Mouse (Mus musculus) limb, embryonic 15.5 days (tissue): ENCODE data around the gene Cenpu. TPM values are rescaled to one million over a fixed set of nuclear protein-coding genes. Genes with fewer than 3 reads are reported as not detected.

Source experiments
- ATAC-seq: fragments of 200-750 bp; cut with Nextera tagmentation; 2 replicates; pipeline ENCODE4 v1.8.0; 2017; ENCODE audit warnings: low read depth, moderate TSS enrichment; ENCODE audit not compliant: insufficient number of reproducible peaks, low FRiP score, low TSS enrichment
- H3K27ac ChIP-seq: fragments of 300-500 bp; sonication (generic); 2 replicates; pipeline ENCODE4 v1.5.1; 2015; ENCODE audit warnings: moderate library complexity, mild to moderate bottlenecking, inconsistent platforms
- H3K27me3 ChIP-seq: fragments of 300-500 bp; sonication (generic); 2 replicates; pipeline ENCODE4 v1.6.1; 2015; ENCODE audit warnings: inconsistent platforms
- H3K36me3 ChIP-seq: fragments of 300-500 bp; sonication (generic); 2 replicates; pipeline ENCODE4 v1.6.1; 2015; ENCODE audit warnings: inconsistent platforms
- H3K4me1 ChIP-seq: fragments of 300-500 bp; sonication (generic); 2 replicates; pipeline ENCODE4 v1.6.1; 2015; ENCODE audit warnings: inconsistent platforms
- H3K4me2 ChIP-seq: fragments of 300-500 bp; sonication (generic); 2 replicates; pipeline ENCODE4 v1.6.1; 2015; ENCODE audit warnings: mild to moderate bottlenecking, inconsistent platforms
- H3K4me3 ChIP-seq: fragments of 300-500 bp; sonication (generic); 2 replicates; pipeline ENCODE4 v1.5.1; 2015; ENCODE audit warnings: mild to moderate bottlenecking, inconsistent platforms
- H3K9ac ChIP-seq: fragments of 300-500 bp; sonication (generic); 2 replicates; pipeline ENCODE4 v1.6.1; 2015; ENCODE audit warnings: inconsistent platforms
- H3K9me3 ChIP-seq: fragments of 300-500 bp; sonication (generic); 2 replicates; pipeline ENCODE4 v1.6.1; 2016; ENCODE audit warnings: inconsistent platforms
- WGBS: fragments of 180-500 bp; shearing (Covaris S2); methylation state at CpG from one replicate; pipeline ENCODE4 v1.1.7; 2015; 5-methylcytosine and 5-hydroxymethylcytosine counted together
- polyA plus RNA-seq: library from polyadenylated mRNA; unstranded; fragments of >200 nt; fragmentation: Nextera tagmentation; extraction: Ambion mirVana; gene quantifications from 2 replicates; pipeline ENCODE4 v1.2.1, GENCODE M21; 2015

The Cenpu gene
- polyA plus RNA-seq, 1 experiment from 2014 or later: 10.2 TPM

- H3K27ac ChIP-seq: no peak overlapping the region
- no peak overlapping the region for H3K4me3 ChIP-seq
- H3K36me3 ChIP-seq: peaks cover 10% of the 10 kb centered on the region; the same call in 1 of the 2 replicates
- 0 out of 2 replicates have a peak, but pooled peaks cover 4% of the 10 kb centered on the region for H3K4me1 ChIP-seq
- H3K9me3 ChIP-seq: no peaks in the 10 kb centered on the region
- H3K27me3 ChIP-seq: no peaks in the 10 kb centered on the region
- 89% methylated on average over 8 of the region's 8 CpGs for WGBS
- no peak for ATAC-seq
- H3K9ac ChIP-seq: no peak overlapping the region
- no peak overlapping the region for H3K4me2 ChIP-seq
Measured at GRCm38 (mm10) chr8:46526098-46526497, 25.7 kb upstream of the Cenpu start.

- H3K4me2 ChIP-seq: no peak overlapping the region
- peaks cover 14% of the 10 kb centered on the region; the same call in 1 of the 2 replicates for H3K36me3 ChIP-seq
- no peak for ATAC-seq
- H3K9ac ChIP-seq: no peak overlapping the region
- H3K27me3 ChIP-seq: no peaks in the 10 kb centered on the region
- H3K4me3 ChIP-seq: no peak overlapping the region
- 58% methylated on average over 10 of the region's 10 CpGs for WGBS
- no peaks in the 10 kb centered on the region for H3K9me3 ChIP-seq
- no peak overlapping the region for H3K27ac ChIP-seq
- 0 out of 2 replicates have a peak, but pooled peaks cover 4% of the 10 kb centered on the region for H3K4me1 ChIP-seq
Measured at GRCm38 (mm10) chr8:46526821-46527220, 25.0 kb upstream of the Cenpu start.

- Histone ChIP-seq H3K27ac (no peak overlapping the region), H3K9me3 (no peaks in the 10 kb centered on the region), H3K36me3 (peaks cover 25% of the 10 kb centered on the region), H3K27me3 (no peaks in the 10 kb centered on the region), H3K4me3 (no peak overlapping the region), H3K4me1 (0 out of 2 replicates have a peak, but pooled peaks cover 4% of the 10 kb centered on the region), H3K4me2 (no peak overlapping the region), H3K9ac (no peak overlapping the region)
- ATAC-seq: no peak
- WGBS: 75% methylated on average over 4 of the region's 4 CpGs
Measured at GRCm38 (mm10) chr8:46529508-46529907, 22.3 kb upstream of the Cenpu start.

GRCm38 (mm10) chr8:46530541-46530940, 21.3 kb upstream of the Cenpu start:
- Histone ChIP-seq H3K9ac (no peak overlapping the region), H3K36me3 (peaks cover 30% of the 10 kb centered on the region), H3K4me3 (no peak overlapping the region), H3K9me3 (no peaks in the 10 kb centered on the region), H3K27me3 (no peaks in the 10 kb centered on the region), H3K4me1 (0 out of 2 replicates have a peak, but pooled peaks cover 4% of the 10 kb centered on the region), H3K4me2 (no peak overlapping the region), H3K27ac (no peak overlapping the region)
- no peak for ATAC-seq
- 28% methylated on average over 4 of the region's 4 CpGs for WGBS

GRCm38 (mm10) chr8:46533926-46534325, 17.9 kb upstream of the Cenpu start:
- Histone ChIP-seq H3K9ac (no peak overlapping the region), H3K36me3 (peaks cover 25% of the 10 kb centered on the region), H3K9me3 (no peaks in the 10 kb centered on the region), H3K4me1 (no peaks in the 10 kb centered on the region), H3K4me2 (no peak overlapping the region), H3K4me3 (no peak overlapping the region), H3K27me3 (no peaks in the 10 kb centered on the region), H3K27ac (no peak overlapping the region)
- 81% methylated on average over 7 of the region's 7 CpGs for WGBS
- no peak for ATAC-seq

- 28% methylated on average over 5 of the region's 5 CpGs for WGBS
- H3K9me3 ChIP-seq: no peaks in the 10 kb centered on the region
- peak; percentile 45; the same call in 1 of the 2 replicates for ATAC-seq
- H3K4me3 ChIP-seq: no peak overlapping the region
- no peak overlapping the region for H3K9ac ChIP-seq
- H3K36me3 ChIP-seq: peaks cover 3% of the 10 kb centered on the region; the same call in 1 of the 2 replicates
- no peaks in the 10 kb centered on the region for H3K27me3 ChIP-seq
- H3K4me2 ChIP-seq: no peak overlapping the region
- H3K4me1 ChIP-seq: peaks cover 17% of the 10 kb centered on the region
- H3K27ac ChIP-seq: peak overlapping the region; percentile 67
Measured at GRCm38 (mm10) chr8:46539701-46540100, 12.1 kb upstream of the Cenpu start.

GRCm38 (mm10) chr8:46543191-46543590, 8.6 kb upstream of the Cenpu start:
- Histone ChIP-seq H3K9ac (no peak overlapping the region), H3K9me3 (no peaks in the 10 kb centered on the region), H3K4me1 (peaks cover 20% of the 10 kb centered on the region), H3K27ac (no peak overlapping the region), H3K27me3 (no peaks in the 10 kb centered on the region), H3K36me3 (no peaks in the 10 kb centered on the region), H3K4me2 (no peak overlapping the region), H3K4me3 (no peak overlapping the region)
- ATAC-seq: no peak
- WGBS: 52% methylated on average over 7 of the region's 7 CpGs

GRCm38 (mm10) chr8:46543662-46544061, 8.2 kb upstream of the Cenpu start:
- H3K4me2 ChIP-seq: no peak overlapping the region
- no peak overlapping the region for H3K27ac ChIP-seq
- no peak overlapping the region for H3K9ac ChIP-seq
- H3K4me3 ChIP-seq: no peak overlapping the region
- ATAC-seq: peak; percentile 5; the same call in 1 of the 2 replicates
- H3K4me1 ChIP-seq: peaks cover 20% of the 10 kb centered on the region
- WGBS: 60% methylated on average over 6 of the region's 6 CpGs
- H3K36me3 ChIP-seq: no peaks in the 10 kb centered on the region
- no peaks in the 10 kb centered on the region for H3K27me3 ChIP-seq
- no peaks in the 10 kb centered on the region for H3K9me3 ChIP-seq

- H3K9me3 ChIP-seq: no peaks in the 10 kb centered on the region
- no peak overlapping the region for H3K27ac ChIP-seq
- H3K4me3 ChIP-seq: no peak overlapping the region
- no peak for ATAC-seq
- H3K27me3 ChIP-seq: no peaks in the 10 kb centered on the region
- H3K36me3 ChIP-seq: no peaks in the 10 kb centered on the region
- no peak overlapping the region for H3K9ac ChIP-seq
- H3K4me2 ChIP-seq: no peak overlapping the region
- WGBS: 79% methylated on average over 5 of the region's 5 CpGs
- peaks cover 8% of the 10 kb centered on the region for H3K4me1 ChIP-seq
Measured at GRCm38 (mm10) chr8:46545854-46546253, 6.0 kb upstream of the Cenpu start.

GRCm38 (mm10) chr8:46546431-46547176, 5.2 kb upstream of the Cenpu start:
- no peaks in the 10 kb centered on the region for H3K9me3 ChIP-seq
- no peak overlapping the region for H3K4me2 ChIP-seq
- H3K9ac ChIP-seq: no peak overlapping the region
- peaks cover 12% of the 10 kb centered on the region for H3K4me1 ChIP-seq
- H3K36me3 ChIP-seq: no peaks in the 10 kb centered on the region
- H3K27ac ChIP-seq: no peak overlapping the region
- H3K4me3 ChIP-seq: no peak overlapping the region
- no peaks in the 10 kb centered on the region for H3K27me3 ChIP-seq
- no peak for ATAC-seq
- 65% methylated on average over 11 of the region's 11 CpGs for WGBS

GRCm38 (mm10) chr8:46547245-46547644, 4.6 kb upstream of the Cenpu start:
- no peak for ATAC-seq
- no peaks in the 10 kb centered on the region for H3K9me3 ChIP-seq
- H3K4me1 ChIP-seq: peaks cover 13% of the 10 kb centered on the region
- H3K36me3 ChIP-seq: no peaks in the 10 kb centered on the region
- H3K27ac ChIP-seq: no peak overlapping the region
- H3K4me3 ChIP-seq: no peak overlapping the region
- no peaks in the 10 kb centered on the region for H3K27me3 ChIP-seq
- H3K4me2 ChIP-seq: no peak overlapping the region
- no peak overlapping the region for H3K9ac ChIP-seq
- 35% methylated on average over 4 of the region's 4 CpGs for WGBS

- no peaks in the 10 kb centered on the region for H3K9me3 ChIP-seq
- WGBS: 76% methylated on average over 8 of the region's 8 CpGs
- no peak overlapping the region for H3K9ac ChIP-seq
- H3K4me1 ChIP-seq: peaks cover 16% of the 10 kb centered on the region
- no peaks in the 10 kb centered on the region for H3K36me3 ChIP-seq
- no peak for ATAC-seq
- H3K4me3 ChIP-seq: no peak overlapping the region
- no peaks in the 10 kb centered on the region for H3K27me3 ChIP-seq
- H3K27ac ChIP-seq: no peak overlapping the region
- H3K4me2 ChIP-seq: no peak overlapping the region
Measured at GRCm38 (mm10) chr8:46550058-46550457, 1.8 kb upstream of the Cenpu start.
